Mouse (Mus musculus) left cerebral cortex, adult 8-10 months (tissue): ENCODE measurements at regions not wholly inside any gene's neighbourhood (a gene's known extent, or its start where the extent isn't known, plus 50 kb on each side); places are given as distances from the start of the nearest gene placed in this dataset.

ENCODE experiments used
- DNase-seq, 2 experiments: peaks; one replicate each; pipeline ENCODE4 v3.0.0; 2022; ENCODE audit warnings: low spot score in 2 of 2

DNA sequence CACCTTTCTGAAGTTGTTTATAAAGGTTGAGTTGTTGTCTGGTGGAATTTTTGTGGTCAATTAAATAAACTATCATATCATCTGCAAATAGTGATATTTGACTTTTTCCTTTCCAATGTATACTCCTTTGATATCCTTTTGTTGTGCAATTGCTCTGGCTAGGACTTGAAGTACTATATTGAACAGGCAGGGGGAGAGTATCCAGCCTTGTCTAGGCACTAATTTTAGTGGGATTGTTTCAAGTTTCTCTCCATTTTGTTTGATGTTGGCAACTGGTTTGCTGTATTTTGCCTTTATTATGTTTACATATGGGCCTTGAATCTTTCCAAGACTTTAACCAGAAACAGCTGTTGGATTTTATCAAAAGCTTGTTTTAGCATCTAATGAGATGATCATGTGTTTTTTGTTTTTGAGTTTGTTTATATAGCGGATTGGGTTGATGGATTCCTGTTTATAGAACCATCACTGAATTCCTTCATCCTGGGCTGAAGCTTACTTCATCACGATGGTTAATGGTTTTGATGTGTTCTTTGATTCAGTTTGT is 383.3 kb downstream of the Amd2 start:
- DNase-seq = no peak

DNA sequence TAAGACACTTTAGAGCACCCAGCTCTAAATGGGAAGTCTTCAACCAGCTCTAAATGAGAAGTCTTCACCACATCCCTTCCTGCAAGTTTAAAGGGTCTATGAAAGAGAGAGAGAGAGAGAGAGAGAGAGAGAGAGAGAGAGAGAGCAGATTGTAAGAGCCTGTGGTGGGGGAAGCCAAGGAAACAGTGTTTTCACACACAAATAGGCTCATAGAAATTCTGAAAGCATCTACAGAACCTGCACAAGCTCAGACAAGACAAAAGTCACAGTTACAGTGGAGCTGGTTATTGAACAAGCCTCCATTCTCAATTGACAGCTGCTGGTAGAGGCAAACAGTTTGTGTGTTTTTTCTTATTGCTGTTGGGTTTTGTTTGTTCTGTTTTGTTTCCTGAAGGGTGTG is 412.9 kb downstream of the Amd2 start:
- DNase-seq = no peak

DNA sequence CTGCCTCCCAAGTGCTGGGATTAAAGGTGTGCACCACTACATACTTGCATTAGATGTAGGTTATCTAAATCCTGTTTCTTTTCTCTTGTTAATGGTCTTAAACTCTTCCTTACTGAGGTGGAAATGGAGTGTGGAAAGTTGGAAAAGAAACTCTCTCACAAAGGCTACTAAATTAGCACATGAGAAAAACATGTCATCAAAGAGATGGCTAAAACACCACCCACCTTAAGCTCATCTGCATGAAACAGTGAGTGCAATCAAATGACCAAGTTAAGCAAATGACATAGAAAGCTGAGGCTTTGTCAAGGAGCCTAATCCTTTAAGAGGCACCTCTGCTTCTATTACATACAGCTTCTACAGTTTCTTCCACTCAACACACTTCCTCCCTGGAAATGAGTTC is 446.6 kb downstream of the Amd2 start:
- no peak for DNase-seq

DNA sequence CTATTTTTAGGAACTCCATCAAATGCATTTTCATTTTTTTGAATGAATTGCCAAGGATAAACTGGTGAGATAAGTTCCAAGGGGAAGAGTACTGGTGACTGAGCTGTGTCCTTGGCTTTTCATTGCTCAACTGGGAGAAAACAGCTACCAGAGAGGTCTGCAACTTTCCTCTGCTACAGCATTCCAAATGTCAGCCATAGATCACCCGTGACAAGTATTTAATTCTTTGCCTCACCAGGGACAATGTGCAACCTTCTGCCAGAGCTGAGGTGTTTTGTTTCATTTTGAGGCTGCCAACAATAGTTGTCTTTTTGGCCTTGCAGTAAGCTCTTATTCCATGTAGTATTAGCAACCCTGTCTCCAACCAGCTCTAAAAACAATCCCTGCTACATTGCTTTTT is 475.3 kb downstream of the Amd2 start:
- DNase-seq = no peak

GRCm38 (mm10) chr10:35235260-35235659 is 476.4 kb downstream of the Amd2 start:
- no peak for DNase-seq

DNA sequence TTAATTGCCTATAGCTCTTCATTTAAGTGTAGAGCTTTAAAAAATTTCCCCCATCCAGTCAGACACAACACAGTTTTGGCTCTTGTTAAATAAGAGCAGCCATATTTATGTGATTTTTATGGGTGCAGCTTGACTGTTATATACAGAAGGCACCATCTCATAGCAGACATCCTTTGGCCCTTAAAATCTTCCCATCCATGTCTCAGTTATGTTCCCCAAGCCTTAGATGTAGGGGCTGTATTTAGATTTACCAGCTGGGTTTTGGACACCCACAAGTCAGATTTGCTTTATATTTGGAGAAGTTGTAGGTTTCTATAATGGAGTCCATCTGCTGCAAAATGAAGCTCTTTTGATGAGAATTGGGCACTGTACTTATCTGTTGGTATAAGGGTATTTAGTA is 482.2 kb downstream of the Amd2 start:
- DNase-seq = peak in 1 of 2 experiments; percentile 6
